Mouse (Mus musculus) frontal cortex, postnatal 36 days (tissue): ENCODE results near the gene 1110002E22Rik.

Experiments used
- DNase-seq, 2 experiments: peaks; one replicate each; pipeline ENCODE4 v3.0.0; 2022; ENCODE audit warnings: low spot score in 2 of 2

Gene 1110002E22Rik

DNA sequence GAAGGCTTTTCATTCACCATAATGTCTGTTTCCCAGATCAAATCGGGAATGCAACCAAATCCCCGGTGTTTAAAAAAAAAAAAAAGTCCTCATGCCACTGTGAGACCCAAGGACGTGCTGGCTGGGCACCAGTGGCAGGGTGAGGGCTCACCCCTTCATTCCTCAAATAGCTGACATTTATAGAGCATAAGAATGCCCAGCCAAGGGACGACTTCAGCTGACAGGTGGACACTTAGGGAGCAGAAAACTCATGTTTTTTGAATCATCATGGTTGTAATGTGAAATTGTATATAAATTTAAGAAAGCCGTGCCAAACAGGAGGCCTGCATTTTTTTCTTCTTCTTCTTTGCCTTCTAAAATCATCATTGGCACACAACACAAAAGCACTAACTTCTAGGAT, 40.2 kb downstream of the 1110002E22Rik start:
- DNase-seq, result no peak

DNA sequence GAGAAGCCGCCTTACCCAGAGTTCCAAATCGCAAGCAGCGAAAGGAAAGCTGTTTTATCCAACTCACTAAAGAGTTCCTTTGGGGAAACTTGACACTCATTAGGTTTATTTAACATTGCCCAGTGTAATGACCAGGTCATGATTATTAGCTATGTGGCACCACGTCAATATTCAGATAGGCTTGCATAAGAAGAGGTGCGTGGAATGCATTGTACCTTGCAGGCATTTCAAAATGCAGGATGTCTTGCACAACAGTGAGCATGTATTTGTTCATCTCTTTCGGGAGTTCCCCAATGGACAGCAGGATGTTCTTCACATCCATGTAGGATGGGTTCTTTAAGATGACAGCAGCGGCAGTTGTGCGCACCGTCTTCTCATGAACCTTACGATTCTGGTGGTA, 42.0 kb downstream of the 1110002E22Rik start:
- DNase-seq, result no peak

DNA sequence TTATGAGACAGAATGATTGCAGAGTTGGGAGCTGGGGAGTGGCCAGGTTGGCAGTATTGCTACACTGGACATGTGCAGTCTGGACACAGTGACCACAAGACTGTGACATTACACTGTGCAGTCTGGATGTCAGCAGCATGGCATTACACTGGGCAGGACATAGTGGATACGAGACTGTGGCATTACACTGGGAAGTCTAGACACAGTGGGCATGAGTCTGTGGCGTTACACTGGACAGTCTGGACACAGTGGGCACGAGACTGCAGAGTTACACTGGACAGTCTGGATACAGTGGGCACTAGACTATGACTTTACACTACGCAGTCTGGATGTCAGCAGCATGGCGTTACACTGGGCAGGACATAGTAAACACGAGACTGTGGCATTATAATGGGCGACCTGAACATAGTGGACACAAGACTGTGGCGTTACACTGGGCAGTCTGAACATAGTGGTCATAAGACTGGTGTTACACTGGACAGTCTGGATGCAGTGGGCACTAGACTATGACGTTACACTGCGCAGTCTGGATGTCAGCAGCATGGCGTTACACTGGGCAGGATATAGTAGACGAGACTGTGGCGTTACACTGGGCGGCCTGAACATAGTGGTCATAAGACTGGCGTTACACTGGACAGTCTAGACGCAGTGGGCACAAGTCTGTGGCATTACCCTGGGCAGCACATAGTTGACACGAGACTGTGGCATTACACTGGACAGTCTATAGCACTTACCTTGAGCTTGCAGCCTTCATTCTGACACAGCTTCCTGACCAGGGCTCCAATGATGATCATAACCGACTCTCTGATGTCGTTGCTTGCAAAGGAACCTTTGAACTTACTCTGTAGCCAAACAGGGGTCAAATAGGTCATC, 46.3 kb downstream of the 1110002E22Rik start:
- DNase-seq, result no peak

DNA sequence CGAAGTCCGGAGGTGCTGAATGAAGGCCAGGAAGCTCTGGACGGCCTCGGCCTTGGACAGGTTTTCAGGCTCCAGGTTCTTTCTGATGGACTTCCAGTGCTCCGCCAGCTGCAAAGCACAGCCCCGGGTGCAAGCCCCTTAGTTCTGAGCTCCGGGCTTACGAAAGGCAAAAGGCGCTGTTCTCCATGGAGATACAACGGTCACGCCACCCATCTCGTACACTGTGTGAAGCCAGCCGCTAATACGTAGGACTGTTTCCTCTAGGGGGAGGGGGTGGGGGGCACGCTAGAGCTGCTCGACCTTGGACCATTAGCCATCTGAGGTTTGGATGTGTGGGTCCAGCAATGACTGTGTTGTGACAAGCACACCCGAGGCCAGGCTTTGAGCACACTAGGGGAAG, 49.3 kb downstream of the 1110002E22Rik start:
- no peak for DNase-seq

DNA sequence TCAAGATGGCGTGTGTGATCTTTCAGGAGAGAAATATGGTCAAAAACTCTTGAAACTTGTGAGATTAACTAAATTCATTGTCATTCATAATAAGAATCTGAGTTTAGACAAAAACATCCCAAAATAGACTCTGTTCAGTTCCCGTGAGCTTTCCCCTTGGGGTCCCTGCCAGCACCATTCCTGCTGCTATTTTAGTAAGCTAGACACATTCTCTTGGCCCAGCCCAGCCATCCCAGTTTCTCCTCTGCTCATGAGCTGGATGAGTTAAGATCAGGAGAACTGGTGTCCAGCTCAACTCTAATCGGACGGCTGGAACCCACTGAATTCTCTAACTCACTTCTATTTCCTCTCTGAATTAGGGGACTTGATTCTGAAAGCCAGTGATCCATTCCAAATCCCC, 52.0 kb downstream of the 1110002E22Rik start:
- DNase-seq, result no peak

DNA sequence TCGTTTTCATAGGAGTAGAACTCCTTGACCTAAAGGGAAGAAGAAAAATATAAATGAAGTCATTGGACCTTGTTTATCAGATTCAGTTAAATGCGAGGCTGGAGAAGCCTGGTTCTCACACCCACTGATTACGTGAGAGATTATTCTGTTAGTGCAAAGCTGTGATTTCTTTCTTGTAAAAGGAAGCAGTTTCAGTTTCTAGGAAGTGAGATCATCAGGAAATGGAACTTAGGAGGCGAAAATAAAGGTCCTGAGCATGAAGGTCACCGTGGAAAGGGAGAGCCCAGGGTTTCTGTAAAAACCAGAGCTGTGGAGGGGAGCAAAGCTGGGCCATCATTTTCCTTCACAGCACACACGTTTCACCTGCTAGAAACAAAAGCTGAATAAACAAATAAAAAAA, 53.5 kb downstream of the 1110002E22Rik start:
- DNase-seq, result no peak

DNA sequence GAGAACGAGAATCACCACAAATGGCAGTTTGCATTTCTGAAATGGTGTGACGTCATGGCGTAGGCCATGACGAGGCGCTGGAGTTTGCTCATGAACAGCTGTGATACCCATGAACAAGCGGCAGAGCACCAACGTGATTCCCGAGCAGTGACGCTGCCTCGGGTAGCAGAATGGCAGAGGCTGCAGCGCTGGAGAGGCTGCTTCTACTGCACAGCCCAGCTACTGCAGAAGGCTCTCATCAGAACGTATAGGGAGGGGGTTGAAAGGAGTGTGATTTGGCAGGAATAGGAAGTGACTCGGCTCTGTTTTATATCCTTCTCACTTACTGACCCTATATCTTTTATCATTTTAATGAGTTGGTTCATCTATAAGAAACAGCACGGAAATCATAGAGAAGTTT, 54.0 kb downstream of the 1110002E22Rik start:
- DNase-seq, result no peak

DNA sequence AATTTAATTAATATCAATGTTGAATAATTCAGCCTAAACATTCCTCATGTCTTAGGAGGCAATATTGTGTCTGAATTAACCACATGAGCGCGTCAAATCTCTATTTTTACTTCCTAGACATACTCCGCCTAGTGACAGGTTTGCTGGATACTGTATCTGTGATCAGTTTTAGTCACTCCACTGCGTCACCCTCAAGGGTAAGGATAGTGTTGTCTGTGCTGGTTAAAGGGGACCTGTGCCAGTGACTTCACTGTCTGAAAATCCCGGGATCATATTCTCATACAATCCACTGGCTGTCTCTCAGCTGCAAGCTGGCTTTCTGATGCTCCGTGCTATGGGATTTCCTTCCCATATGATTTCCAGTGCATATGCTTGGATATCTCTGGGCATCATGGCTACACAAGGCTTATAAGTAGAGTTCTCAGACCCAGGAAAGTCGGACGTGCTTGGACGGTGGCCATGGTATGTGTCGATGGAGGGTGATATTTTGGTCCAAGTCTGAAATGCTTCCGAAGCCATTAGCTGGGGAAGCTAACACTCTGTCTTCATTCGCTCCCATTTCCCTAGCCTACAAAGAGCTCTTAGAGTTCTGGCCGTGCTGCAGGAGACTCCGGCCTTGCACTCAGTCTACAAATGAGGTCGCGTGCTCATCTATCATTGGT, 54.7 kb downstream of the 1110002E22Rik start:
- DNase-seq, result no peak

DNA sequence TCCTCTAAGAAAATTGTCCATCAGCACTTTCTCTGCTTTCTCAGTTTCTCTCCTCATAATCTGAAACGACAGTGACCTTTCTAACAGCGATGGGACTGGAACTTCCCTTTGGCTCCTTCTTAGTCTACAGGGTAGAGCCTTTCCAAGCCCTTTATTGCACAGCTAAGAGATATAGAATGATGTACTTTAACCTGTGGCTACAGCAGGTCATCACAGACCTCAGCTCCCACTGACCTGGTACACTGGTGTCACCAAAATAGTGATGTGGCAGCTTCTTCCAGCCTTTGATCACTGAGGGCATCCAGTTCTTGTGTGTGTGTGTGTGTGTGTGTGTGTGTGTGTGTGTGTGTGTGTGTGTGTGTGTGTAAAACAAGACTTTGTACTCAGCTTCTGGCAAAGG, 56.6 kb downstream of the 1110002E22Rik start:
- no peak for DNase-seq

DNA sequence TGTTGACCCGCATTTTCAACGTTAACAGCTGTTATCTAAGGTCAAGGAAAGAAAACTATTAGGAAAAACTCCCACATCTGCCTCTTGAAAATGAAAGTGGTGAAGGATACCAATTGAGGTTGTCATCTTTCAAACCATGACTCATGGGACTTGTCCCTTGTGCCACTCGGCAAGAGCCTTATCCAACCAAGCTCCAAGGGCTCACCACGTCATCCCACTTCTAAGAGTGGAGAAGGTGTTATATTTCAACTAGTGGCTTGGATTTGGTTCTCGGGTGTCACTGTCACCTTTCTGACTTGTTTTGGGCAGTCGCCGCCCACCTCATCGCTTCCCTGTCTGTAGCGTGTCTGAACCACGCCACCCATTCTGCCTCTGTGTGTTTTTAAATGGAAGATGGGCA, 59.0 kb downstream of the 1110002E22Rik start:
- no peak for DNase-seq

DNA sequence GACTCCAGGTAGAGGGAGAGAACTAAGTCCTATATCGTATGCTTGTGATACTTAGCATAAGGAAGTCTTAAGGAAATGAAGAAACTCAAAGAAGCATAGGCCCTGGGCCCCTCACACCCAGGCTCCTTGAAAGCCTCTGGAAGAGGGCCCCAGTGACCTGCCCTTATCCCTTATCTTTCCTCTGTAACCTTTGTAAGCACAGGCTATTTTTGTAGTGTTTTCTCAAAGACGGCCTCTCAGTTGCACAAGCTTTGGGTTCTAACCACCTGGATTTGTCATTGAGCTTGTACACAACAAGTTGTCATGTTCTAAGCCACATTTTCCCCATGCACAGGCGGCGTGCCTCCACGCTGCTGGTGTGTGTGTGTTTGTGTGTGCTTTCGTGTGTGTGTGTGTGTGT, 64.3 kb downstream of the 1110002E22Rik start:
- no peak for DNase-seq

DNA sequence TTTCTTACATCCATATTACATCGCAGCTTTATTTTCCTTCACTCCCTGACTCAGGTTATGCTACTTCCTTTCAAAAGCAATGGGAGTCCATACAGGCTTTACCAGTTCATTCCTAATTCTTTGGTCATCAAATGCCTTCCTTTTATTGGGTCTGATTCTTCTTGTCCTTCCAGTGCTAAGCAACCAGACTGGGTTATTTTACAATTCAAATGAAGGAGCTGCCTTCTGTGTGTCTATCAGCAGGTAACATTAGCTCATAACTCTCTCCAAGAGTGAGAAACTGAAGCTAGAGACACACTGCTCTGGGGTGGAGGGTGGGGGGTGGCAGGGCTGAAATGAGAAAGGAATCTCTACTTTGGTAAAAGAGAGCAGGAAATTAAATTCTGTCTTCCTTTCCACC, 65.8 kb downstream of the 1110002E22Rik start:
- no peak for DNase-seq
